Mouse (Mus musculus): Measurements from ENCODE around the gene Pbx3. TPM values are rescaled to one million over a fixed set of nuclear protein-coding genes. Genes with fewer than 3 reads are reported as not detected.

Pbx3 gene
- polyA plus RNA-seq, 1 experiment from 2014 or later: 20.8 TPM

GRCm38 (mm10) chr2:34179299-34179698 lies 193.6 kb downstream of the Pbx3 start:
- Histone ChIP-seq H3K9ac (ENCODE audit: low read length) (no peak overlapping the region), H3K4me2 (ENCODE audit: low read depth, low read length) (no peak overlapping the region), H3K27me3 (ENCODE audit: control insufficient read depth, insufficient read depth, low read length) (no peaks in the 10 kb centered on the region), H3K36me3 (ENCODE audit: control insufficient read depth, insufficient read depth, low read length) (no peaks in the 10 kb centered on the region), H3K9me3 (replicated peaks; ENCODE audit: control insufficient read depth, low read length) (no peaks in the 10 kb centered on the region), H3K4me3 (replicated peaks; ENCODE audit: low read length) (no peak overlapping the region), H3K4me1 (ENCODE audit: control insufficient read depth, insufficient read depth, low read length) (no peaks in the 10 kb centered on the region), H3K27ac (ENCODE audit: low read length) (no peak overlapping the region)
- 76% methylated on average over 1 of the region's 1 CpGs for WGBS
- no peak for ATAC-seq (ENCODE audit: insufficient read depth, low FRiP score)

- Histone ChIP-seq H3K9me3 (replicated peaks; ENCODE audit: control insufficient read depth, low read length) (no peaks in the 10 kb centered on the region), H3K4me3 (replicated peaks; ENCODE audit: low read length) (no peak overlapping the region), H3K27me3 (ENCODE audit: control insufficient read depth, insufficient read depth, low read length) (no peaks in the 10 kb centered on the region), H3K4me2 (ENCODE audit: low read depth, low read length) (no peak overlapping the region), H3K4me1 (ENCODE audit: control insufficient read depth, insufficient read depth, low read length) (no peaks in the 10 kb centered on the region), H3K36me3 (ENCODE audit: control insufficient read depth, insufficient read depth, low read length) (no peaks in the 10 kb centered on the region), H3K27ac (ENCODE audit: low read length) (no peak overlapping the region), H3K9ac (ENCODE audit: low read length) (no peak overlapping the region)
- ATAC-seq (ENCODE audit: insufficient read depth, low FRiP score): no peak
These were observed 194.3 kb downstream of the Pbx3 start for GRCm38 (mm10) chr2:34178653-34179052.

- Histone ChIP-seq H3K9ac (ENCODE audit: low read length) (no peak overlapping the region), H3K27ac (ENCODE audit: low read length) (no peak overlapping the region), H3K4me3 (replicated peaks; ENCODE audit: low read length) (no peak overlapping the region), H3K9me3 (replicated peaks; ENCODE audit: control insufficient read depth, low read length) (no peaks in the 10 kb centered on the region), H3K27me3 (ENCODE audit: control insufficient read depth, insufficient read depth, low read length) (no peaks in the 10 kb centered on the region), H3K4me2 (ENCODE audit: low read depth, low read length) (no peak overlapping the region), H3K36me3 (ENCODE audit: control insufficient read depth, insufficient read depth, low read length) (no peaks in the 10 kb centered on the region; the same call in 1 of the 2 replicates), H3K4me1 (ENCODE audit: control insufficient read depth, insufficient read depth, low read length) (no peaks in the 10 kb centered on the region)
- WGBS: 75% methylated on average over 2 of the region's 2 CpGs
- ATAC-seq (ENCODE audit: insufficient read depth, low FRiP score): no peak
These were observed 202.5 kb downstream of the Pbx3 start for GRCm38 (mm10) chr2:34170424-34170823.

- no peak overlapping the region for H3K4me2 ChIP-seq (ENCODE audit: low read depth, low read length)
- no peak overlapping the region for H3K4me3 ChIP-seq (replicated peaks; ENCODE audit: low read length)
- WGBS: 84% methylated on average over 2 of the region's 2 CpGs
- no peak overlapping the region for H3K27ac ChIP-seq (ENCODE audit: low read length)
- no peak overlapping the region for H3K9ac ChIP-seq (ENCODE audit: low read length)
- ATAC-seq (ENCODE audit: insufficient read depth, low FRiP score): no peak
- no peaks in the 10 kb centered on the region for H3K4me1 ChIP-seq (ENCODE audit: control insufficient read depth, insufficient read depth, low read length)
- H3K27me3 ChIP-seq (ENCODE audit: control insufficient read depth, insufficient read depth, low read length): no peaks in the 10 kb centered on the region
- H3K9me3 ChIP-seq (replicated peaks; ENCODE audit: control insufficient read depth, low read length): no peaks in the 10 kb centered on the region
- no peaks in the 10 kb centered on the region; the same call in 1 of the 2 replicates for H3K36me3 ChIP-seq (ENCODE audit: control insufficient read depth, insufficient read depth, low read length)
These were observed 203.3 kb downstream of the Pbx3 start for GRCm38 (mm10) chr2:34169626-34170025.

- no peak overlapping the region for H3K4me2 ChIP-seq (ENCODE audit: low read depth, low read length)
- no peak for ATAC-seq (ENCODE audit: insufficient read depth, low FRiP score)
- H3K9ac ChIP-seq (ENCODE audit: low read length): no peak overlapping the region
- H3K9me3 ChIP-seq (replicated peaks; ENCODE audit: control insufficient read depth, low read length): no peaks in the 10 kb centered on the region
- H3K4me3 ChIP-seq (replicated peaks; ENCODE audit: low read length): no peak overlapping the region
- WGBS: 52% methylated on average over 3 of the region's 3 CpGs
- H3K27me3 ChIP-seq (ENCODE audit: control insufficient read depth, insufficient read depth, low read length): no peaks in the 10 kb centered on the region
- H3K36me3 ChIP-seq (ENCODE audit: control insufficient read depth, insufficient read depth, low read length): no peaks in the 10 kb centered on the region; the same call in 1 of the 2 replicates
- no peak overlapping the region for H3K27ac ChIP-seq (ENCODE audit: low read length)
- no peaks in the 10 kb centered on the region for H3K4me1 ChIP-seq (ENCODE audit: control insufficient read depth, insufficient read depth, low read length)
These were observed 204.8 kb downstream of the Pbx3 start for GRCm38 (mm10) chr2:34168191-34168590.

- WGBS: 81% methylated on average over 3 of the region's 3 CpGs
- no peak overlapping the region for H3K9ac ChIP-seq (ENCODE audit: low read length)
- H3K9me3 ChIP-seq (replicated peaks; ENCODE audit: control insufficient read depth, low read length): no peaks in the 10 kb centered on the region
- no peak for ATAC-seq (ENCODE audit: insufficient read depth, low FRiP score)
- no peaks in the 10 kb centered on the region for H3K27me3 ChIP-seq (ENCODE audit: control insufficient read depth, insufficient read depth, low read length)
- H3K4me3 ChIP-seq (replicated peaks; ENCODE audit: low read length): no peak overlapping the region
- H3K4me2 ChIP-seq (ENCODE audit: low read depth, low read length): no peak overlapping the region
- H3K27ac ChIP-seq (ENCODE audit: low read length): no peak overlapping the region
- H3K4me1 ChIP-seq (ENCODE audit: control insufficient read depth, insufficient read depth, low read length): no peaks in the 10 kb centered on the region
- no peaks in the 10 kb centered on the region for H3K36me3 ChIP-seq (ENCODE audit: control insufficient read depth, insufficient read depth, low read length)
These were observed 210.5 kb downstream of the Pbx3 start for GRCm38 (mm10) chr2:34162484-34162883.

GRCm38 (mm10) chr2:34157746-34158145 lies 215.2 kb downstream of the Pbx3 start:
- H3K4me1 ChIP-seq (ENCODE audit: control insufficient read depth, insufficient read depth, low read length): no peaks in the 10 kb centered on the region
- H3K4me3 ChIP-seq (replicated peaks; ENCODE audit: low read length): no peak overlapping the region
- WGBS: 77% methylated on average over 3 of the region's 3 CpGs
- no peak overlapping the region for H3K27ac ChIP-seq (ENCODE audit: low read length)
- H3K4me2 ChIP-seq (ENCODE audit: low read depth, low read length): no peak overlapping the region
- ATAC-seq (ENCODE audit: insufficient read depth, low FRiP score): no peak
- H3K9me3 ChIP-seq (replicated peaks; ENCODE audit: control insufficient read depth, low read length): no peaks in the 10 kb centered on the region
- H3K36me3 ChIP-seq (ENCODE audit: control insufficient read depth, insufficient read depth, low read length): no peaks in the 10 kb centered on the region
- H3K9ac ChIP-seq (ENCODE audit: low read length): no peak overlapping the region
- H3K27me3 ChIP-seq (ENCODE audit: control insufficient read depth, insufficient read depth, low read length): no peaks in the 10 kb centered on the region

GRCm38 (mm10) chr2:34154833-34155232 lies 218.1 kb downstream of the Pbx3 start:
- Histone ChIP-seq H3K9ac (ENCODE audit: low read length) (no peak overlapping the region), H3K27ac (ENCODE audit: low read length) (no peak overlapping the region), H3K4me1 (ENCODE audit: control insufficient read depth, insufficient read depth, low read length) (no peaks in the 10 kb centered on the region), H3K4me2 (ENCODE audit: low read depth, low read length) (no peak overlapping the region), H3K4me3 (replicated peaks; ENCODE audit: low read length) (no peak overlapping the region), H3K9me3 (replicated peaks; ENCODE audit: control insufficient read depth, low read length) (no peaks in the 10 kb centered on the region), H3K36me3 (ENCODE audit: control insufficient read depth, insufficient read depth, low read length) (no peaks in the 10 kb centered on the region), H3K27me3 (ENCODE audit: control insufficient read depth, insufficient read depth, low read length) (no peaks in the 10 kb centered on the region)
- 75% methylated on average over 5 of the region's 5 CpGs for WGBS
- no peak for ATAC-seq (ENCODE audit: insufficient read depth, low FRiP score)

GRCm38 (mm10) chr2:34153336-34153735 lies 219.6 kb downstream of the Pbx3 start:
- H3K4me2 ChIP-seq (ENCODE audit: low read depth, low read length): no peak overlapping the region
- H3K4me1 ChIP-seq (ENCODE audit: control insufficient read depth, insufficient read depth, low read length): no peaks in the 10 kb centered on the region
- H3K4me3 ChIP-seq (replicated peaks; ENCODE audit: low read length): no peak overlapping the region
- H3K27ac ChIP-seq (ENCODE audit: low read length): no peak overlapping the region
- H3K9ac ChIP-seq (ENCODE audit: low read length): no peak overlapping the region
- no peaks in the 10 kb centered on the region for H3K36me3 ChIP-seq (ENCODE audit: control insufficient read depth, insufficient read depth, low read length)
- 75% methylated on average over 6 of the region's 6 CpGs for WGBS
- ATAC-seq (ENCODE audit: insufficient read depth, low FRiP score): no peak
- no peaks in the 10 kb centered on the region for H3K27me3 ChIP-seq (ENCODE audit: control insufficient read depth, insufficient read depth, low read length)
- no peaks in the 10 kb centered on the region for H3K9me3 ChIP-seq (replicated peaks; ENCODE audit: control insufficient read depth, low read length)

GRCm38 (mm10) chr2:34150560-34150959 lies 222.4 kb downstream of the Pbx3 start:
- Histone ChIP-seq H3K4me2 (ENCODE audit: low read depth, low read length) (no peak overlapping the region), H3K27me3 (ENCODE audit: control insufficient read depth, insufficient read depth, low read length) (no peaks in the 10 kb centered on the region), H3K36me3 (ENCODE audit: control insufficient read depth, insufficient read depth, low read length) (no peaks in the 10 kb centered on the region), H3K27ac (ENCODE audit: low read length) (no peak overlapping the region), H3K9ac (ENCODE audit: low read length) (no peak overlapping the region), H3K4me3 (replicated peaks; ENCODE audit: low read length) (no peak overlapping the region), H3K9me3 (replicated peaks; ENCODE audit: control insufficient read depth, low read length) (no peaks in the 10 kb centered on the region), H3K4me1 (ENCODE audit: control insufficient read depth, insufficient read depth, low read length) (no peaks in the 10 kb centered on the region)
- no peak for ATAC-seq (ENCODE audit: insufficient read depth, low FRiP score)
- WGBS: 79% methylated on average over 4 of the region's 4 CpGs

All from stomach, embryonic 16.5 days (tissue).